Mouse (Mus musculus): ENCODE measurements around the gene Tll2. TPM values are rescaled to one million over a fixed set of nuclear protein-coding genes. Genes with fewer than 3 reads are reported as not detected.

Gene Tll2
- total and polyA plus RNA-seq, 2 experiments from 2014 or later = 0.33 to 1.00 TPM

- H3K27ac ChIP-seq (ENCODE audit: low read depth, low read length) = no peak overlapping the region
- no peaks in the 10 kb centered on the region for H3K4me1 ChIP-seq (ENCODE audit: insufficient read depth)
- DNase-seq (no peak), ATAC-seq (no peak)
- 57% methylated on average over 4 of the region's 4 CpGs for WGBS
- no peaks in the 10 kb centered on the region for H3K27me3 ChIP-seq (ENCODE audit: insufficient read depth, low read length)
- H3K36me3 ChIP-seq (ENCODE audit: insufficient read depth) = no peaks in the 10 kb centered on the region
- no peak overlapping the region for H3K9ac ChIP-seq
- H3K9me3 ChIP-seq (ENCODE audit: low read length) = no peaks in the 10 kb centered on the region
- TF ChIP-seq CTCF (IDR thresholded peaks at IDR 0.05; ENCODE audit: low read depth) = no peak
- no peak overlapping the region for H3K4me3 ChIP-seq (ENCODE audit: low read depth, low read length)
- H3K4me2 ChIP-seq (ENCODE audit: low read depth) = no peak overlapping the region
These were observed 67.0 kb downstream of the Tll2 start for GRCm38 (mm10) chr19:41139629-41140028.

- Histone ChIP-seq H3K4me1 (ENCODE audit: insufficient read depth) (no peaks in the 10 kb centered on the region), H3K36me3 (ENCODE audit: insufficient read depth) (no peaks in the 10 kb centered on the region), H3K9ac (no peak overlapping the region), H3K27me3 (ENCODE audit: insufficient read depth, low read length) (no peaks in the 10 kb centered on the region), H3K4me3 (ENCODE audit: low read depth, low read length) (no peak overlapping the region), H3K4me2 (ENCODE audit: low read depth) (no peak overlapping the region), H3K27ac (ENCODE audit: low read depth, low read length) (no peak overlapping the region), H3K9me3 (ENCODE audit: low read length) (no peaks in the 10 kb centered on the region)
- TF ChIP-seq CTCF (IDR thresholded peaks at IDR 0.05; ENCODE audit: low read depth) = no peak
- DNase-seq (no peak), ATAC-seq (no peak)
- WGBS = 25% methylated on average over 3 of the region's 3 CpGs
These were observed 83.6 kb downstream of the Tll2 start for GRCm38 (mm10) chr19:41123009-41123408.

DNA sequence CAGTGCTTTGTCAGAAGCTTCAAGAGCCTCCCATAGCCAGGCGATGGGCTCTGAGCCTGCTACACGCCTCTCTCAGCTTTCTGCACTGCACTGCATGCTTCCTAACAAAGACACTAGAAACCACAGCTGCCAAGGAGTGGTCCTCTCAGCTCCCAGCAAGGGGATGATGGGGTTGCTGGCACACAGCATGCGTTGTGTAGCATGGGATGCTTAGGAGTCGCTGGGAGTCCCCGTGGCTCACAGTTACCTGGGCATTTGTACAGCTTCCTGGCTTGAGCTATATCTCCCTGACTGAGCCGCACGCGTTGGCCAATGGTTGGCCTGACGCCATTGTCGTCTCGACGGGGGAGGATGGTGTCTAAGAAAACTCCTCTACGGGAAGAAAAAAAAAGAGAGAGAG is 86.7 kb downstream of the Tll2 start:
- no peak overlapping the region for H3K4me2 ChIP-seq (ENCODE audit: low read depth)
- peak; percentile 81 for ATAC-seq
- no peak overlapping the region for H3K4me3 ChIP-seq (ENCODE audit: low read depth, low read length)
- no peaks in the 10 kb centered on the region for H3K4me1 ChIP-seq (ENCODE audit: insufficient read depth)
- H3K36me3 ChIP-seq (ENCODE audit: insufficient read depth) = no peaks in the 10 kb centered on the region
- no peaks in the 10 kb centered on the region for H3K27me3 ChIP-seq (ENCODE audit: insufficient read depth, low read length)
- peak; percentile 46 for DNase-seq
- TF ChIP-seq CTCF (IDR thresholded peaks at IDR 0.05; ENCODE audit: low read depth) = no peak
- H3K9ac ChIP-seq = no peak overlapping the region
- no peak overlapping the region for H3K27ac ChIP-seq (ENCODE audit: low read depth, low read length)
- H3K9me3 ChIP-seq (ENCODE audit: low read length) = no peaks in the 10 kb centered on the region
- 63% methylated on average over 13 of the region's 13 CpGs for WGBS

GRCm38 (mm10) chr19:41118346-41118745 is 88.3 kb downstream of the Tll2 start:
- ATAC-seq = no peak
- DNase-seq = no peak

GRCm38 (mm10) chr19:41117334-41117733 is 89.3 kb downstream of the Tll2 start:
- no peak overlapping the region for H3K27ac ChIP-seq (ENCODE audit: low read depth, low read length)
- H3K27me3 ChIP-seq (ENCODE audit: insufficient read depth, low read length) = no peaks in the 10 kb centered on the region; the same call in 1 of the 2 replicates
- H3K4me1 ChIP-seq (ENCODE audit: insufficient read depth) = peaks cover 2% of the 10 kb centered on the region; the same call in 1 of the 2 replicates
- H3K9me3 ChIP-seq (ENCODE audit: low read length) = no peaks in the 10 kb centered on the region
- 45% methylated on average over 4 of the region's 4 CpGs for WGBS
- TF ChIP-seq CTCF (IDR thresholded peaks at IDR 0.05; ENCODE audit: low read depth) = no peak
- H3K9ac ChIP-seq = no peak overlapping the region
- H3K4me3 ChIP-seq (ENCODE audit: low read depth, low read length) = no peak overlapping the region
- peak; percentile 28; the same call in 1 of the 2 replicates for ATAC-seq
- DNase-seq = peak; percentile 46
- H3K36me3 ChIP-seq (ENCODE audit: insufficient read depth) = no peaks in the 10 kb centered on the region
- H3K4me2 ChIP-seq (ENCODE audit: low read depth) = no peak overlapping the region

More at GRCm38 (mm10) chr19:41118346-41118745, 88.3 kb downstream of the Tll2 start:
- 62% methylated on average over 6 of the region's 6 CpGs for WGBS
- no peak overlapping the region for H3K27ac ChIP-seq (ENCODE audit: low read depth, low read length)
- H3K4me3 ChIP-seq (ENCODE audit: low read depth, low read length) = no peak overlapping the region
- peaks cover 2% of the 10 kb centered on the region; the same call in 1 of the 2 replicates for H3K4me1 ChIP-seq (ENCODE audit: insufficient read depth)
- H3K27me3 ChIP-seq (ENCODE audit: insufficient read depth, low read length) = no peaks in the 10 kb centered on the region
- H3K9me3 ChIP-seq (ENCODE audit: low read length) = no peaks in the 10 kb centered on the region
- no peak for TF ChIP-seq CTCF (IDR thresholded peaks at IDR 0.05; ENCODE audit: low read depth)
- H3K9ac ChIP-seq = no peak overlapping the region
- H3K4me2 ChIP-seq (ENCODE audit: low read depth) = no peak overlapping the region
- H3K36me3 ChIP-seq (ENCODE audit: insufficient read depth) = no peaks in the 10 kb centered on the region

GRCm38 (mm10) chr19:41114611-41115010 is 92.0 kb downstream of the Tll2 start:
- TF ChIP-seq CTCF (IDR thresholded peaks at IDR 0.05; ENCODE audit: low read depth) = no peak
- Histone ChIP-seq H3K9me3 (ENCODE audit: low read length) (no peaks in the 10 kb centered on the region), H3K4me1 (ENCODE audit: insufficient read depth) (peaks cover 2% of the 10 kb centered on the region; the same call in 1 of the 2 replicates), H3K4me2 (ENCODE audit: low read depth) (no peak overlapping the region), H3K4me3 (ENCODE audit: low read depth, low read length) (no peak overlapping the region), H3K27ac (ENCODE audit: low read depth, low read length) (no peak overlapping the region), H3K27me3 (ENCODE audit: insufficient read depth, low read length) (no peaks in the 10 kb centered on the region; the same call in 1 of the 2 replicates), H3K9ac (no peak overlapping the region), H3K36me3 (ENCODE audit: insufficient read depth) (no peaks in the 10 kb centered on the region)
- 6% methylated on average over 5 of the region's 5 CpGs for WGBS
- DNase-seq = no peak
- peak; percentile 21; the same call in 1 of the 2 replicates for ATAC-seq

- Histone ChIP-seq H3K36me3 (ENCODE audit: insufficient read depth) (no peaks in the 10 kb centered on the region), H3K9ac (no peak overlapping the region), H3K4me2 (ENCODE audit: low read depth) (no peak overlapping the region), H3K9me3 (ENCODE audit: low read length) (no peaks in the 10 kb centered on the region), H3K27ac (ENCODE audit: low read depth, low read length) (no peak overlapping the region), H3K27me3 (ENCODE audit: insufficient read depth, low read length) (no peaks in the 10 kb centered on the region; the same call in 1 of the 2 replicates), H3K4me1 (ENCODE audit: insufficient read depth) (peaks cover 7% of the 10 kb centered on the region; the same call in 1 of the 2 replicates), H3K4me3 (ENCODE audit: low read depth, low read length) (no peak overlapping the region)
- ATAC-seq = peak; percentile 68
- TF ChIP-seq CTCF (IDR thresholded peaks at IDR 0.05; ENCODE audit: low read depth) = no peak
- DNase-seq = no peak
- 29% methylated on average over 17 of the region's 17 CpGs for WGBS
These were observed 92.6 kb downstream of the Tll2 start for GRCm38 (mm10) chr19:41113911-41114531.
